Mouse (Mus musculus) kidney, embryonic 14.5 days (tissue): ENCODE measurements around the gene Gm17662. TPM values are rescaled to one million over a fixed set of nuclear protein-coding genes. Genes with fewer than 3 reads are reported as not detected.

Source experiments
- ATAC-seq: fragments of 200-750 bp; cut with Nextera tagmentation; 2 replicates; pipeline ENCODE4 v1.8.0; 2017; ENCODE audit warnings: moderate number of reproducible peaks, mild to moderate bottlenecking, moderate TSS enrichment, moderate library complexity; ENCODE audit not compliant: low FRiP score, low TSS enrichment
- H3K27ac ChIP-seq: fragments of 300-500 bp; sonication (generic); 2 replicates; pipeline ENCODE4 v1.5.1; 2014; ENCODE audit warnings: low read depth, mild to moderate bottlenecking, low read length, moderate library complexity, mixed read lengths
- H3K27me3 ChIP-seq: fragments of 300-500 bp; sonication (generic); 2 replicates; pipeline ENCODE4 v1.6.1; 2014; ENCODE audit warnings: mild to moderate bottlenecking, low read length; ENCODE audit not compliant: control insufficient read depth, insufficient read depth
- H3K36me3 ChIP-seq: fragments of 300-500 bp; sonication (generic); 2 replicates; pipeline ENCODE4 v1.6.1; 2014; ENCODE audit warnings: low read length, mixed read lengths; ENCODE audit not compliant: control insufficient read depth, insufficient read depth
- H3K4me1 ChIP-seq: fragments of 300-500 bp; sonication (generic); 2 replicates; pipeline ENCODE4 v1.6.1; 2014; ENCODE audit warnings: low read length, mixed read lengths; ENCODE audit not compliant: control insufficient read depth, insufficient read depth
- H3K4me2 ChIP-seq: fragments of 300-500 bp; sonication (generic); replicated peaks from 2 replicates; pipeline ENCODE4 v1.6.1; 2014; ENCODE audit warnings: low read depth, mild to moderate bottlenecking, low read length
- H3K4me3 ChIP-seq: fragments of 300-500 bp; sonication (generic); 2 replicates; pipeline ENCODE4 v1.5.1; 2014; ENCODE audit warnings: mild to moderate bottlenecking, low read length
- H3K9ac ChIP-seq: fragments of 300-500 bp; sonication (generic); 2 replicates; pipeline ENCODE4 v1.6.1; 2014; ENCODE audit warnings: low read depth, mild to moderate bottlenecking, low read length, moderate library complexity
- H3K9me3 ChIP-seq: fragments of 300-500 bp; sonication (generic); 2 replicates; pipeline ENCODE4 v1.6.1; 2016; ENCODE audit warnings: low read length; ENCODE audit not compliant: control insufficient read depth
- WGBS: fragments of 180-500 bp; shearing (Covaris S2); extraction: QIAGEN DNeasy Blood & Tissue Kit; methylation state at CpG from one replicate; pipeline ENCODE4 v1.1.7; 2014; 5-methylcytosine and 5-hydroxymethylcytosine counted together
- polyA plus RNA-seq: library from polyadenylated mRNA; unstranded; fragments of >200 nt; fragmentation: Nextera tagmentation; extraction: Ambion mirVana; gene quantifications from 2 replicates; pipeline ENCODE4 v1.2.1, GENCODE M21; 2014

The Gm17662 gene
- polyA plus RNA-seq, 1 experiment from 2014 or later = not detected

DNA sequence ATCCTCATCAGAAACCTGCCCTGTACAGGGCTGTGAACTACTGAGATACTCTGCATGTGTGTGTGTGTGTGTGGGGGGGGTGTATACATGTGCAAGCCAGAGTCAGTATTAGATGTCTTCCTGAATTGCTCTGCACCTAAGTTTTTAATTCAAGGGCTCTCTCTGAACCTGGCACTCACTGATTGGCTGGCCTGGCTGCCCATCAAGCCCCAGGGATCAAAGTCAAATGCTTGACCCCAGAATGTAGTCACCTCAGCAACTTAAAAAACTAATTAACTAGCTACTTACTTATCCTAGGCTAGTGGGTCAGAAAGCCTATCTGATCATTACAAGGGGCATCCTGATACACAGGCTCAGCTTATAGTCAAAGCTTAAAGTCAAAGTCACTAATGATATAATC lies 12.5 kb downstream of the Gm17662 start:
- no peak overlapping the region for H3K4me3 ChIP-seq
- H3K27ac ChIP-seq = no peak overlapping the region
- H3K4me2 ChIP-seq = no peak overlapping the region
- no peaks in the 10 kb centered on the region for H3K27me3 ChIP-seq
- no peaks in the 10 kb centered on the region for H3K9me3 ChIP-seq
- no peak overlapping the region for H3K9ac ChIP-seq
- ATAC-seq = no peak
- H3K36me3 ChIP-seq = no peaks in the 10 kb centered on the region
- no peaks in the 10 kb centered on the region for H3K4me1 ChIP-seq

DNA sequence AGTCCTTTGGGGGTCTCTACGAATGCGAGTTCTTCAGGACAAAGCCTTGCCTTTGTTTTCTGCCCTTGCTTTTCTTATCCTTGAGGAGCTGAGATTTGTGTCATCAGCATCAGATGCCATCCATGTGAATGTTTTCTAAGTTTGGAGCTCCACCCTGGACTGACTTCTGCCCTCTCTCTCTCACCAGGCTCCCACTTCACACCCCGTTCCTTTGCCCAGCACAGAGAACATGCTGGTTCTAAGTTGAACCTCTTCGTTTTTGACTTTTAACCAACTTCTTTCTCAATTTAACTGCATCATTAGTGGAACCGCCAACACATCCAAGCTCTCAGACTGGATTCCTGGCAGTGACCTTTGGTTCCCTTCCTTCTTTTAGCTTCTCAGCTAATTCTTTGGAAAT lies 13.1 kb downstream of the Gm17662 start:
- 89% methylated on average over 5 of the region's 5 CpGs for WGBS
- H3K9me3 ChIP-seq = no peaks in the 10 kb centered on the region
- H3K4me1 ChIP-seq = no peaks in the 10 kb centered on the region
- no peak overlapping the region for H3K4me3 ChIP-seq
- no peaks in the 10 kb centered on the region for H3K36me3 ChIP-seq
- no peak for ATAC-seq
- H3K9ac ChIP-seq = no peak overlapping the region
- no peak overlapping the region for H3K4me2 ChIP-seq
- no peaks in the 10 kb centered on the region for H3K27me3 ChIP-seq
- H3K27ac ChIP-seq = no peak overlapping the region

DNA sequence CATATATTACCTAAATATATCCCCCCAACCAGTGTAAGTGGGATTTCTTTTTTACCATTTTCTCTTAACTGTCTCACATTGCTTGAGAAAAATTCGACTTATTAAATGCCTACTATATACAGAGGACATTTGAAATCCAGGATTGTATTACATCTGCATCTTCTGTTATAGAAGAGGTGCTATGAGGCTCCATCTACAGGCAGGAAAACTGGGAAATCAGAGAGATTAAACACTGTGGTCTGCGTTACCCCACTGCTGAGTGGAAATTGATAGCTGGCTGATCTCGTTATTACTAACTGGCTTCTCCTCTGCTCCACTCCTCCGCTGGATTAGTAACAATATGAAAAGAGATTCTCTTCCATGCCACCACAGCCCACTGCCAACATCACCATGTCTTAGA lies 18.7 kb downstream of the Gm17662 start:
- Histone ChIP-seq H3K4me1 (no peaks in the 10 kb centered on the region), H3K27me3 (no peaks in the 10 kb centered on the region), H3K27ac (no peak overlapping the region), H3K36me3 (no peaks in the 10 kb centered on the region), H3K4me2 (no peak overlapping the region), H3K9me3 (no peaks in the 10 kb centered on the region), H3K9ac (no peak overlapping the region), H3K4me3 (no peak overlapping the region)
- 69% methylated on average over 4 of the region's 4 CpGs for WGBS
- no peak for ATAC-seq

DNA sequence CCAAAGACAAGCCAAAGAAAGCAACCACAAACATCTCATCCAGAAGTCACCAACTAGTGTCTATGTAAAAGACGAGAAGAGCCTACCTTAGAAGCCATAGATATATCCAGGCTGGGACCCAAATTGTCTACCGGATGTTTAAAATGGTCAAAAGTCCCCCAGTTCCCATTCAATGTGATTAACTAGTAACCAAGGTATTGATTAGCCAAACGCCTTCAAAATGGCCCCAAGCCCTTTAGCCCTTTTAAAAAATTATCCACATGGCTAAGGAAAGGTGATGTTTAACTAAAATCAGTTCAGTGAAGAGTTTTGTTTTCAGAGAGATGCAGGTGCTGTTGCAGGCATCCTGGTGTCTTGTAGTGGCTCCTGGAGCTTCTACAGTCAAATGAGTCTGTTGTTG lies 19.2 kb downstream of the Gm17662 start, which contains the start of gene C8a:
Gene C8a, minus strand, starts transcription at position 76 of the 400 bp plus-strand sequence.
- Histone ChIP-seq H3K4me1 (no peaks in the 10 kb centered on the region), H3K9ac (no peak within 1 kb of the TSS), H3K4me2 (no peak within 1 kb of the TSS), H3K4me3 (no peak within 1 kb of the TSS), H3K27ac (no peak within 1 kb of the TSS), H3K27me3 (no peaks in the 10 kb centered on the region), H3K9me3 (no peaks in the 10 kb centered on the region), H3K36me3 (no peaks in the 10 kb centered on the region)
- 76% methylated on average over 3 of the region's 3 CpGs for WGBS
- ATAC-seq = no peak

DNA sequence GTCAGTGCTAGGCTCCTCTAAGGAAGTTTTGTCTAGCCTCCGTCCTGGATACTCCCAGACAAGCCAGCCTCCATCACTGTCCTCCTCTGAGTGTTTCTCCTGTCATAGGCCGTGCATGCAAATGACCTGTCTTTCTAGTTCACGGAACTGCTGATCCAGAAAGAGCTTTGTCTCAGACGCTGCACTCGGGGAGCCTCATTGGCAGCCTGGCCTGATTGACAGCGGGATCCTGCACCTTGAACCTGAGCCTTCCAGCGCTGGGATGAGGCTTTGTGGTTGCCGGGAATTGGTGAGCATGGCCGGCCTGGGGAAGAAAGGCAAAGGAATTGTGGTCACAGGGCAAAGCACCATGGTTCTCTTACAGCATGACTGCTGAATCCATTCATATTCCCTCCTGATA lies 30.4 kb downstream of the Gm17662 start:
- no peak for ATAC-seq
- WGBS = 57% methylated on average over 9 of the region's 9 CpGs
- Histone ChIP-seq H3K9ac (no peak overlapping the region), H3K27me3 (no peaks in the 10 kb centered on the region), H3K4me1 (no peaks in the 10 kb centered on the region), H3K4me3 (no peak overlapping the region), H3K4me2 (no peak overlapping the region), H3K27ac (no peak overlapping the region), H3K36me3 (no peaks in the 10 kb centered on the region), H3K9me3 (no peaks in the 10 kb centered on the region)

DNA sequence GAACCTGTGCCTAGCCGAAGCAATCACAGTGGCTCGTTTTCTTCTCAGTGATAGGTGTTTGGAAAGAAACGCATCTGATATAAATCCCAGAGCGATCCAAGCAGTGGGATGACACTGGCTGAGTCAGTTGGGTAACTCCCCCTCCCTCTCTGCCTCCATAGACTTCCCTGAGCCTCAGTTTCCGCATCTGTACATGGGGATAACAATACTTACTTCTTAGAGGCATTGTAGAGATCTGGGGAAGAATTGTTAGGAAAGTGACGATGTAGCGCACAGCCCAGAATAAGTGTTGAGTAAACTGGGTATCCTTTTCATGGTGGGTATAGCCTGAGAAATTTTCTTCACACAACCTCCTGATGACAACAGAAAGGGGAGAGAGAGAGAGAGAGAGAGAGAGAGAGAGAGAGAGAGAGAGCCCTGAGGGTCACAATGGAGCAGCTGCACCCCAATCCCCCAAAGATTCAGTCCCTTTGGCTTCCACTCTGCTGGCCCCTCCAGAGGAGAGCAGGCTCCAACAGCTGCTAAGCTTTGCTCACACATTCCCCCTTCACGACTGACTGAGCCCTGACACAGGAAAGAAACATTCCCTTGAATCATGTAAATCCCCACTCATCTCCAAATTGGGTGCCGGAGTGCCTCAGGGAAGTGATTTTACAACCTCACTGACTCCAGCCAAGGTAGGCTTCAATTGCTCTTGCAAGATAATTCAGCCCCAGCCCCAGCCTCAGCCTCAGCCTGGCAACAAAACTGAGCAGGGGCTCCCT lies 31.6 kb downstream of the Gm17662 start:
- no peaks in the 10 kb centered on the region for H3K4me1 ChIP-seq
- no peak overlapping the region for H3K4me2 ChIP-seq
- H3K4me3 ChIP-seq = no peak overlapping the region
- WGBS = 66% methylated on average over 9 of the region's 9 CpGs
- H3K9me3 ChIP-seq = no peaks in the 10 kb centered on the region
- no peaks in the 10 kb centered on the region for H3K27me3 ChIP-seq
- no peak for ATAC-seq
- H3K36me3 ChIP-seq = no peaks in the 10 kb centered on the region
- no peak overlapping the region for H3K27ac ChIP-seq
- no peak overlapping the region for H3K9ac ChIP-seq

DNA sequence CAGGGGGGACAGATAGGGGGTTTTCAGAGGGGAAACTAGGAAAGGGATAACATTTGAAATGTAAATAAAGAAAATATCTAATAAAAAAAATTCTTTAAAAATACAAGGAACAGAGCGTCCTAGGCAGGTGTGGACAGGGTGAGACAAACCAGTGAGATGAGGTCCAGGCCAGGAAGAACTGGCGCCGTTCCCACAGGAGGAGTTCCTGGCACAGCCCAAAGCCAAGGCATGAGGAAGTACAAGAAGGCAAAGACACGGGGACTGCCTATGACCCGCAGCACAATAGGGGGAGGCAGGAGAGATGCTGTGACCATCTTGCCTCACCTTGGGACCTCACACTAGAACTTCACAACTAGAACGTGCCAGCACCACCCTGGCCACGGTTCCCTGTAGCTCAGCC lies 34.6 kb downstream of the Gm17662 start:
- Histone ChIP-seq H3K9ac (no peak overlapping the region), H3K9me3 (no peaks in the 10 kb centered on the region), H3K4me3 (no peak overlapping the region), H3K36me3 (no peaks in the 10 kb centered on the region), H3K27ac (no peak overlapping the region), H3K27me3 (no peaks in the 10 kb centered on the region), H3K4me2 (no peak overlapping the region), H3K4me1 (no peaks in the 10 kb centered on the region)
- 89% methylated on average over 7 of the region's 7 CpGs for WGBS
- ATAC-seq = no peak

DNA sequence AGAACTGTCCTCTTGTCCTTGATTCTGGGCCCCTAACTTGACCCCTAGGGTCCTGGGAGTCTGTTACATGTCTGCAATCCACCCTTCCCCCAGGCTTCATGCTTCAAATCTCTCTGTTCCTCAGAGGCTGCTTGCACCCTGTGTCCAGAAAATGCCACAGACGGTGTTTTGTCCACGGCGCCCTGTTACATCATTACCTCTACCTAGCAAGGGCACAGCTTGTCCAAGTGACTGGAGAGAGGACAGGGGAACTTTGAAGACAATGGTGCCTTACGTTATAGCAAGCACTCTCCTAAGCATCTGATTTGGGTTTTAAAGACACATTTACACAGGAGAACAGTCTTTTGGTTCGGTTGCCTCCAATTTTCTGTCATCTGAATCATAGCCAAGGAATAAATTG lies 36.5 kb downstream of the Gm17662 start:
- no peaks in the 10 kb centered on the region for H3K27me3 ChIP-seq
- no peak overlapping the region for H3K9ac ChIP-seq
- H3K4me2 ChIP-seq = no peak overlapping the region
- ATAC-seq = no peak
- 82% methylated on average over 5 of the region's 5 CpGs for WGBS
- no peak overlapping the region for H3K27ac ChIP-seq
- no peaks in the 10 kb centered on the region for H3K4me1 ChIP-seq
- no peaks in the 10 kb centered on the region for H3K36me3 ChIP-seq
- no peaks in the 10 kb centered on the region for H3K9me3 ChIP-seq
- H3K4me3 ChIP-seq = no peak overlapping the region

DNA sequence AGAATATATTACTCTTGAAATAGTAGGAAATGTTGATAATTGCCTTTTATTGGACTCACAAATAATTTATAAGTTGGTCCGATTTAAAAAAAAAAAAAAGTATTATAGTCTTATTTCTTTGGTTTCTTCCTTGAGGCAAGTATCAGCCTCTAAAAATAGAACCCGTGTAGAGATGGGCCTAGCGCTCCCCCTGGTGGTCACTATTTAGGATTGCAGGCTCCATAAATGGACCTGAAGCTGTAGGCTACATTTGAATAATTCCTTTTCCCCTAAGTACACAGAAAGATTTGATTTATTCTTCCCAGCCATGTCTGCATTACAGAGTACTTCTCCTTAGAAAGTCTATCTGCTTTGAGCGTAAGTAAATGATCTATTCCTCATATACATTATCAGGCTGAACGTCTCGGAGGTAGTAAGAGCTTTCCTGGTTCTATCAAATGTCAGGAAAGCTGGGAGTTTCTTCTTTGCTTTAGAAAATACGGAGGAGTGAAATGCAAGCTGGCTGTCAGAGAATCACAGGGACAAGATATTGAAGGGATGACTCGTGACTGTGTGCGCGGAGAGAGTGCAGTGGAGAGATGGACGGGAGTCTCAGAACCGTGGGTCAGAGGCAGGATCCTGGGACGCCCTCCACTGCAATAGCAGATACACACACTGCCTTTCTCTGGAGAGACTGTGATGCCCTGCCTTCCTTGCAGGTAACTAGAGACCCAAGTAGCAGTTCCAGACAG lies 37.0 kb downstream of the Gm17662 start:
- no peak overlapping the region for H3K9ac ChIP-seq
- no peak overlapping the region for H3K4me3 ChIP-seq
- 55% methylated on average over 13 of the region's 13 CpGs for WGBS
- no peak overlapping the region for H3K27ac ChIP-seq
- H3K36me3 ChIP-seq = no peaks in the 10 kb centered on the region
- no peaks in the 10 kb centered on the region for H3K27me3 ChIP-seq
- H3K4me1 ChIP-seq = no peaks in the 10 kb centered on the region
- ATAC-seq = no peak
- H3K4me2 ChIP-seq = no peak overlapping the region
- no peaks in the 10 kb centered on the region for H3K9me3 ChIP-seq
